Mouse (Mus musculus) intestine, embryonic 15.5 days (tissue): Measurements from ENCODE around the gene Slc15a1. TPM values are rescaled to one million over a fixed set of nuclear protein-coding genes. Genes with fewer than 3 reads are reported as not detected.

Experiments
- ATAC-seq: fragments of 200-750 bp; cut with Nextera tagmentation; 2 replicates; pipeline ENCODE4 v1.8.0; 2017; ENCODE audit warnings: moderate TSS enrichment, moderate library complexity
- H3K27ac ChIP-seq: fragments of 300-500 bp; sonication (generic); 2 replicates; pipeline ENCODE4 v1.5.1; 2015; ENCODE audit warnings: mild to moderate bottlenecking, inconsistent platforms
- H3K27me3 ChIP-seq: fragments of 300-500 bp; sonication (generic); replicated peaks from 2 replicates; pipeline ENCODE4 v1.6.1; 2015; ENCODE audit warnings: inconsistent platforms
- H3K36me3 ChIP-seq: fragments of 300-500 bp; sonication (generic); 2 replicates; pipeline ENCODE4 v1.6.1; 2015; ENCODE audit warnings: inconsistent platforms
- H3K4me1 ChIP-seq: fragments of 300-500 bp; sonication (generic); replicated peaks from 2 replicates; pipeline ENCODE4 v1.6.1; 2015; ENCODE audit warnings: inconsistent platforms
- H3K4me2 ChIP-seq: fragments of 300-500 bp; sonication (generic); replicated peaks from 2 replicates; pipeline ENCODE4 v1.6.1; 2015; ENCODE audit warnings: mild to moderate bottlenecking, inconsistent platforms
- H3K4me3 ChIP-seq: fragments of 300-500 bp; sonication (generic); replicated peaks from 2 replicates; pipeline ENCODE4 v1.5.1; 2015; ENCODE audit warnings: inconsistent platforms
- H3K9ac ChIP-seq: fragments of 300-500 bp; sonication (generic); 2 replicates; pipeline ENCODE4 v1.6.1; 2015; ENCODE audit warnings: inconsistent platforms
- H3K9me3 ChIP-seq: fragments of 300-500 bp; sonication (generic); 2 replicates; pipeline ENCODE4 v1.6.1; 2016; ENCODE audit warnings: inconsistent platforms
- WGBS: fragments of 180-500 bp; shearing (Covaris S2); methylation state at CpG from one replicate; pipeline ENCODE4 v1.1.7; 2015; 5-methylcytosine and 5-hydroxymethylcytosine counted together
- polyA plus RNA-seq: library from polyadenylated mRNA; unstranded; fragments of >200 nt; fragmentation: Nextera tagmentation; extraction: Ambion mirVana; gene quantifications from 2 replicates; pipeline ENCODE4 v1.2.1, GENCODE M21; 2015

Slc15a1 gene
- polyA plus RNA-seq, 1 experiment from 2014 or later = 6.0 TPM

GRCm38 (mm10) chr14:121485722-121486121, 19.3 kb downstream of the Slc15a1 start:
- Histone ChIP-seq H3K4me2 (no peak overlapping the region), H3K4me3 (no peak overlapping the region), H3K9me3 (no peaks in the 10 kb centered on the region), H3K27me3 (no peaks in the 10 kb centered on the region), H3K9ac (no peak overlapping the region), H3K27ac (no peak overlapping the region), H3K4me1 (no peaks in the 10 kb centered on the region), H3K36me3 (no peaks in the 10 kb centered on the region)
- WGBS = 92% methylated on average over 1 of the region's 1 CpGs
- ATAC-seq = no peak

- 91% methylated on average over 3 of the region's 3 CpGs for WGBS
- no peak overlapping the region for H3K9ac ChIP-seq
- no peak for ATAC-seq
- no peaks in the 10 kb centered on the region for H3K36me3 ChIP-seq
- H3K27ac ChIP-seq = no peak overlapping the region
- no peaks in the 10 kb centered on the region for H3K4me1 ChIP-seq
- H3K9me3 ChIP-seq = no peaks in the 10 kb centered on the region
- no peak overlapping the region for H3K4me2 ChIP-seq
- no peaks in the 10 kb centered on the region for H3K27me3 ChIP-seq
- no peak overlapping the region for H3K4me3 ChIP-seq
These were observed 20.6 kb downstream of the Slc15a1 start for GRCm38 (mm10) chr14:121484436-121484835.

- no peak for ATAC-seq
- H3K9me3 ChIP-seq = no peaks in the 10 kb centered on the region
- H3K27me3 ChIP-seq = no peaks in the 10 kb centered on the region
- no peak overlapping the region for H3K4me3 ChIP-seq
- H3K27ac ChIP-seq = no peak overlapping the region
- H3K9ac ChIP-seq = no peak overlapping the region
- H3K4me1 ChIP-seq = no peaks in the 10 kb centered on the region
- H3K36me3 ChIP-seq = no peaks in the 10 kb centered on the region
- WGBS = 77% methylated on average over 7 of the region's 7 CpGs
- H3K4me2 ChIP-seq = no peak overlapping the region
These were observed 22.9 kb downstream of the Slc15a1 start for GRCm38 (mm10) chr14:121482181-121482580.

GRCm38 (mm10) chr14:121481591-121481990, 23.5 kb downstream of the Slc15a1 start:
- Histone ChIP-seq H3K4me1 (no peaks in the 10 kb centered on the region), H3K4me3 (no peak overlapping the region), H3K27ac (no peak overlapping the region), H3K27me3 (no peaks in the 10 kb centered on the region), H3K9ac (no peak overlapping the region), H3K36me3 (no peaks in the 10 kb centered on the region), H3K9me3 (no peaks in the 10 kb centered on the region), H3K4me2 (no peak overlapping the region)
- ATAC-seq = no peak
- WGBS = 78% methylated on average over 2 of the region's 2 CpGs

- H3K4me3 ChIP-seq = no peak overlapping the region
- no peak for ATAC-seq
These were observed 26.0 kb downstream of the Slc15a1 start for GRCm38 (mm10) chr14:121479096-121479495.

GRCm38 (mm10) chr14:121477925-121478693, 26.9 kb downstream of the Slc15a1 start:
- no peak overlapping the region for H3K9ac ChIP-seq
- H3K4me3 ChIP-seq = no peak overlapping the region
- no peak overlapping the region for H3K27ac ChIP-seq
- no peak overlapping the region for H3K4me2 ChIP-seq
- H3K36me3 ChIP-seq = no peaks in the 10 kb centered on the region
- H3K27me3 ChIP-seq = no peaks in the 10 kb centered on the region
- ATAC-seq = no peak
- no peaks in the 10 kb centered on the region for H3K9me3 ChIP-seq
- 81% methylated on average over 14 of the region's 14 CpGs for WGBS
- H3K4me1 ChIP-seq = no peaks in the 10 kb centered on the region

More at GRCm38 (mm10) chr14:121479096-121479495, 26.0 kb downstream of the Slc15a1 start:
- no peak overlapping the region for H3K27ac ChIP-seq
- no peaks in the 10 kb centered on the region for H3K9me3 ChIP-seq
- H3K4me1 ChIP-seq = no peaks in the 10 kb centered on the region
- 79% methylated on average over 3 of the region's 3 CpGs for WGBS
- no peaks in the 10 kb centered on the region for H3K36me3 ChIP-seq
- H3K4me2 ChIP-seq = no peak overlapping the region
- no peaks in the 10 kb centered on the region for H3K27me3 ChIP-seq
- H3K9ac ChIP-seq = no peak overlapping the region

- 62% methylated on average over 4 of the region's 4 CpGs for WGBS
- H3K36me3 ChIP-seq = no peaks in the 10 kb centered on the region
- no peaks in the 10 kb centered on the region for H3K9me3 ChIP-seq
- no peaks in the 10 kb centered on the region for H3K4me1 ChIP-seq
- no peak overlapping the region for H3K27ac ChIP-seq
- no peak overlapping the region for H3K4me3 ChIP-seq
- ATAC-seq = no peak
- no peaks in the 10 kb centered on the region for H3K27me3 ChIP-seq
- no peak overlapping the region for H3K9ac ChIP-seq
- no peak overlapping the region for H3K4me2 ChIP-seq
These were observed 31.2 kb downstream of the Slc15a1 start for GRCm38 (mm10) chr14:121473869-121474268.

- Histone ChIP-seq H3K4me3 (no peak overlapping the region), H3K9me3 (no peaks in the 10 kb centered on the region), H3K4me2 (no peak overlapping the region), H3K4me1 (no peaks in the 10 kb centered on the region), H3K27me3 (no peaks in the 10 kb centered on the region), H3K27ac (no peak overlapping the region; the same call in 1 of the 2 replicates), H3K9ac (no peak overlapping the region), H3K36me3 (no peaks in the 10 kb centered on the region)
- WGBS = 60% methylated on average over 11 of the region's 11 CpGs
- peak; percentile 94 for ATAC-seq
These were observed 33.4 kb downstream of the Slc15a1 start for GRCm38 (mm10) chr14:121471545-121472121.

GRCm38 (mm10) chr14:121469601-121470000, 35.5 kb downstream of the Slc15a1 start:
- no peak overlapping the region for H3K4me2 ChIP-seq
- no peak overlapping the region for H3K27ac ChIP-seq
- no peaks in the 10 kb centered on the region for H3K27me3 ChIP-seq
- no peak overlapping the region for H3K9ac ChIP-seq
- no peaks in the 10 kb centered on the region for H3K36me3 ChIP-seq
- H3K4me1 ChIP-seq = no peaks in the 10 kb centered on the region
- no peak overlapping the region for H3K4me3 ChIP-seq
- no peaks in the 10 kb centered on the region for H3K9me3 ChIP-seq
- no peak for ATAC-seq

GRCm38 (mm10) chr14:121467646-121468045, 37.4 kb downstream of the Slc15a1 start:
- no peak for ATAC-seq
- no peak overlapping the region for H3K4me2 ChIP-seq
- H3K4me1 ChIP-seq = no peaks in the 10 kb centered on the region
- no peaks in the 10 kb centered on the region for H3K27me3 ChIP-seq
- WGBS = 90% methylated on average over 6 of the region's 6 CpGs
- H3K9ac ChIP-seq = no peak overlapping the region
- no peaks in the 10 kb centered on the region for H3K9me3 ChIP-seq
- no peaks in the 10 kb centered on the region for H3K36me3 ChIP-seq
- no peak overlapping the region for H3K4me3 ChIP-seq
- no peak overlapping the region for H3K27ac ChIP-seq

GRCm38 (mm10) chr14:121466501-121466900, 38.6 kb downstream of the Slc15a1 start:
- no peak for ATAC-seq
- Histone ChIP-seq H3K9me3 (no peaks in the 10 kb centered on the region), H3K27ac (no peak overlapping the region), H3K4me3 (no peak overlapping the region), H3K27me3 (no peaks in the 10 kb centered on the region), H3K36me3 (no peaks in the 10 kb centered on the region), H3K4me2 (no peak overlapping the region), H3K9ac (no peak overlapping the region), H3K4me1 (no peaks in the 10 kb centered on the region)
- 83% methylated on average over 4 of the region's 4 CpGs for WGBS

- H3K27ac ChIP-seq = no peak overlapping the region
- H3K4me2 ChIP-seq = no peak overlapping the region
- no peaks in the 10 kb centered on the region for H3K4me1 ChIP-seq
- no peak overlapping the region for H3K4me3 ChIP-seq
- H3K27me3 ChIP-seq = no peaks in the 10 kb centered on the region
- no peaks in the 10 kb centered on the region for H3K36me3 ChIP-seq
- H3K9ac ChIP-seq = no peak overlapping the region
- 95% methylated on average over 2 of the region's 2 CpGs for WGBS
- no peak for ATAC-seq
- no peaks in the 10 kb centered on the region for H3K9me3 ChIP-seq
These were observed 40.7 kb downstream of the Slc15a1 start for GRCm38 (mm10) chr14:121464318-121464717.

- no peaks in the 10 kb centered on the region for H3K27me3 ChIP-seq
- WGBS = 69% methylated on average over 5 of the region's 5 CpGs
- no peak overlapping the region for H3K9ac ChIP-seq
- H3K4me2 ChIP-seq = no peak overlapping the region
- no peaks in the 10 kb centered on the region for H3K9me3 ChIP-seq
- H3K27ac ChIP-seq = no peak overlapping the region
- no peak overlapping the region for H3K4me3 ChIP-seq
- no peaks in the 10 kb centered on the region for H3K36me3 ChIP-seq
- ATAC-seq = no peak
- no peaks in the 10 kb centered on the region for H3K4me1 ChIP-seq
These were observed 42.3 kb downstream of the Slc15a1 start for GRCm38 (mm10) chr14:121462756-121463155.
